Mouse (Mus musculus): ENCODE measurements around the gene Clrn3. TPM values are rescaled to one million over a fixed set of nuclear protein-coding genes. Genes with fewer than 3 reads are reported as not detected.

Gene Clrn3
- polyA plus RNA-seq, 1 experiment from 2014 or later = 0.13 TPM

GRCm38 (mm10) chr7:135486645-135487382 lies 41.6 kb downstream of the Clrn3 start:
- H3K36me3 ChIP-seq (ENCODE audit: control insufficient read depth, insufficient read depth) = no peaks in the 10 kb centered on the region
- H3K27ac ChIP-seq (ENCODE audit: low read length) = no peak overlapping the region
- ATAC-seq (replicated peaks; ENCODE audit: extremely low read depth, insufficient read depth, low FRiP score) = no peak
- H3K27me3 ChIP-seq (ENCODE audit: control insufficient read depth, insufficient read depth, low read length) = peaks cover 6% of the 10 kb centered on the region; the same call in 1 of the 2 replicates
- no peaks in the 10 kb centered on the region; the same call in 1 of the 2 replicates for H3K9me3 ChIP-seq (replicated peaks; ENCODE audit: control insufficient read depth, low read length)
- no peak overlapping the region for H3K4me3 ChIP-seq (ENCODE audit: low read length)
- no peak overlapping the region for H3K4me2 ChIP-seq (ENCODE audit: low read depth, low read length)
- no peak overlapping the region for H3K9ac ChIP-seq (ENCODE audit: low read length)
- 0 out of 2 replicates have a peak, but pooled peaks cover 2% of the 10 kb centered on the region for H3K4me1 ChIP-seq (ENCODE audit: control insufficient read depth, insufficient read depth, low read length)
- WGBS = 62% methylated on average over 10 of the region's 10 CpGs

DNA sequence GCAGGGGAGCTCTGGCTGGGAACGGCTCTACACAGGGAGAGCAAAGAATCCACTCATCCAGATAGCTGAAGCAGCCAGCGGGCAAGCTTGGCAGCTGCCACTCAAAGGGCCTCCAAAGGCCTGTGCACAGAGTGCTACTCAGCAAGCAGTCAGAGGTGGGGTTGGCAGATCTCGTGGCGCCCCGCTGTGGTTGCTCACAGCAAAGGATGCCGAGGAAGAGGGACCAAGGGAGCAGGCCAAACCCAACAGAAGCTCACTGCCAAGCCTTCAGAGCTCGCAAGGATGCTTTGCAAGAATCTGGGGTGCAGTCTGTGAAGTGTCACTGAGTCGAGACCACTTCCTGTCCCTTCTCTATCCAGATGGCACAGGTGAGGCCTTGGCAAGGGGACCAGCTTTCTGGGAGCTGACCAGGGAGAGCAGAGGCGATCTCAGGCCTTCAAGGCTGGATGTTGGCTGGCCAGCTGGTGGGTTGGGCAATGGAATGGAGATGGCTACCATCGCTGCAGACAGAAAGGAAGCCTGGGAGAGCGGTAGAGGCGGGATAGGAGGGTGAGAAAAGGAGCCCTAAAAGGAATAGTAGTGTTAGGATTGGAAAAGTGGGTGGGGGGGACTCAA lies 42.6 kb downstream of the Clrn3 start:
- H3K27me3 ChIP-seq (ENCODE audit: control insufficient read depth, insufficient read depth, low read length) = peaks cover 8% of the 10 kb centered on the region; the same call in 1 of the 2 replicates
- H3K4me3 ChIP-seq (ENCODE audit: low read length) = no peak overlapping the region
- H3K36me3 ChIP-seq (ENCODE audit: control insufficient read depth, insufficient read depth) = no peaks in the 10 kb centered on the region
- no peak overlapping the region for H3K4me2 ChIP-seq (ENCODE audit: low read depth, low read length)
- no peak overlapping the region for H3K27ac ChIP-seq (ENCODE audit: low read length)
- no peak overlapping the region for H3K9ac ChIP-seq (ENCODE audit: low read length)
- no peaks in the 10 kb centered on the region for H3K9me3 ChIP-seq (replicated peaks; ENCODE audit: control insufficient read depth, low read length)
- no peak for ATAC-seq (replicated peaks; ENCODE audit: extremely low read depth, insufficient read depth, low FRiP score)
- 29% methylated on average over 12 of the region's 12 CpGs for WGBS
- H3K4me1 ChIP-seq (ENCODE audit: control insufficient read depth, insufficient read depth, low read length) = 0 out of 2 replicates have a peak, but pooled peaks cover 2% of the 10 kb centered on the region

DNA sequence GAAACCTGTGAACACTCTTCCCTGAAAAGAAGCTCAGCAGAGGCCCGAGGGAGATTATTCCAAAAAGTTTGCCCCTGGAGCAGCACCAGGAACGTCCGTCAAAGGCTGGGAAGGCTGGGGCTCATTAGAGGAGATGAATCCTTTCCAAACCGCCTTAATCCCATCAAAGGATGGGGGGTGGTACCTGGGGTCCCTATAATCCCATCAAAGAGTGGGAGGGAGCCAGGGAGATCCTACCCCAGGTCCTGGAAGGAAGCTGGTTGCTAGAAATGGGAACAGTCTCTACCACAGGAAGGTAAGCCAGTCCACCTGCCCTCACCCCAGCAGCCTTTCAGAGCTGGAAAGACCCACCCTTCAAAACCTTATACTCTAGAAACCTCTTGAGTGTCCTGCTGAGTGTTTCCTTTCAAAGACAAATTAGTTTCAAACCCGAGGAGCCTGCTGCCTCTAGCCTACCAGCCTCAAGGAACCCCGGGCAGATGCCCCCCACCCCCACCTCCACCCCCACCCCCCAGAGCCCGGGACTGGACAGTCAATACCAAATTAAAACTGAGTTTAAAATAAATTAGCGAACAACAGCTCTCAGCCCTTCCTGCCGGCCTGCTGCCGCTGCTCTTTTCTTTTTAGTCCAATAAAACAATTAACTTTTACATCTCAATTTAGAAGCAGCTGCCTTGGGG lies 43.2 kb downstream of the Clrn3 start:
- H3K4me1 ChIP-seq (ENCODE audit: control insufficient read depth, insufficient read depth, low read length) = 0 out of 2 replicates have a peak, but pooled peaks cover 2% of the 10 kb centered on the region
- no peak overlapping the region for H3K9ac ChIP-seq (ENCODE audit: low read length)
- H3K4me3 ChIP-seq (ENCODE audit: low read length) = no peak overlapping the region
- no peaks in the 10 kb centered on the region for H3K36me3 ChIP-seq (ENCODE audit: control insufficient read depth, insufficient read depth)
- ATAC-seq (replicated peaks; ENCODE audit: extremely low read depth, insufficient read depth, low FRiP score) = no peak
- no peak overlapping the region for H3K27ac ChIP-seq (ENCODE audit: low read length)
- H3K9me3 ChIP-seq (replicated peaks; ENCODE audit: control insufficient read depth, low read length) = no peaks in the 10 kb centered on the region
- H3K27me3 ChIP-seq (ENCODE audit: control insufficient read depth, insufficient read depth, low read length) = peaks cover 6% of the 10 kb centered on the region; the same call in 1 of the 2 replicates
- H3K4me2 ChIP-seq (ENCODE audit: low read depth, low read length) = no peak overlapping the region
- WGBS = 17% methylated on average over 10 of the region's 10 CpGs

DNA sequence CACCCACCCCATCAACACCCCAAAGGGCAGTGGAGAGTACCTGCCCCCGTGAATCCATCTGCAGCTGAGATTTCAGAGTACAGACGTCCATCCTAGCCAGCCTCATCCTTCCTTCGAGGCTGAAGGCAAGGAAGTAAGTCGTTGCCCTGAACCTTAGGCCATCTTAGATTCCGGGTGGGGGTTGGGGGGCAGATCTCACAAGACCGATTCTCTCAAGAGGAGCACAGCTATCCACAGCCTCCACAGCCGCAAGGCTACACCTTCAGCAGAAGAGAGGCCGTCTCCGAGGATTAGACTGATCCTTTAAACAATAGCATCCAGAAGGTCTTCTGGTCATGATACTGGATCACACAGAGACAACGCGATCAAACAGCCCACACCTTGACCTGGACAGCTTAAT lies 44.1 kb downstream of the Clrn3 start:
- 49% methylated on average over 11 of the region's 11 CpGs for WGBS
- H3K4me3 ChIP-seq (ENCODE audit: low read length) = no peak overlapping the region
- peaks cover 5% of the 10 kb centered on the region; the same call in 1 of the 2 replicates for H3K4me1 ChIP-seq (ENCODE audit: control insufficient read depth, insufficient read depth, low read length)
- ATAC-seq (replicated peaks; ENCODE audit: extremely low read depth, insufficient read depth, low FRiP score) = no peak
- H3K27me3 ChIP-seq (ENCODE audit: control insufficient read depth, insufficient read depth, low read length) = peaks cover 6% of the 10 kb centered on the region; the same call in 1 of the 2 replicates
- no peak overlapping the region for H3K4me2 ChIP-seq (ENCODE audit: low read depth, low read length)
- H3K36me3 ChIP-seq (ENCODE audit: control insufficient read depth, insufficient read depth) = no peaks in the 10 kb centered on the region
- no peak overlapping the region for H3K27ac ChIP-seq (ENCODE audit: low read length)
- no peak overlapping the region for H3K9ac ChIP-seq (ENCODE audit: low read length)
- no peaks in the 10 kb centered on the region for H3K9me3 ChIP-seq (replicated peaks; ENCODE audit: control insufficient read depth, low read length)

GRCm38 (mm10) chr7:135483751-135484150 lies 44.7 kb downstream of the Clrn3 start:
- Histone ChIP-seq H3K9me3 (replicated peaks; ENCODE audit: control insufficient read depth, low read length) (no peaks in the 10 kb centered on the region), H3K27me3 (ENCODE audit: control insufficient read depth, insufficient read depth, low read length) (peaks cover 6% of the 10 kb centered on the region; the same call in 1 of the 2 replicates), H3K9ac (ENCODE audit: low read length) (no peak overlapping the region), H3K4me1 (ENCODE audit: control insufficient read depth, insufficient read depth, low read length) (peaks cover 8% of the 10 kb centered on the region; the same call in 1 of the 2 replicates), H3K27ac (ENCODE audit: low read length) (no peak overlapping the region), H3K4me3 (ENCODE audit: low read length) (no peak overlapping the region), H3K36me3 (ENCODE audit: control insufficient read depth, insufficient read depth) (no peaks in the 10 kb centered on the region), H3K4me2 (ENCODE audit: low read depth, low read length) (no peak overlapping the region)
- ATAC-seq (replicated peaks; ENCODE audit: extremely low read depth, insufficient read depth, low FRiP score) = no peak
- 50% methylated on average over 6 of the region's 6 CpGs for WGBS

GRCm38 (mm10) chr7:135481150-135481549 lies 47.3 kb downstream of the Clrn3 start:
- 43% methylated on average over 7 of the region's 7 CpGs for WGBS
- Histone ChIP-seq H3K27me3 (ENCODE audit: control insufficient read depth, insufficient read depth, low read length) (peaks cover 6% of the 10 kb centered on the region; the same call in 1 of the 2 replicates), H3K27ac (ENCODE audit: low read length) (no peak overlapping the region), H3K9me3 (replicated peaks; ENCODE audit: control insufficient read depth, low read length) (no peaks in the 10 kb centered on the region), H3K4me3 (ENCODE audit: low read length) (no peak overlapping the region), H3K36me3 (ENCODE audit: control insufficient read depth, insufficient read depth) (no peaks in the 10 kb centered on the region), H3K9ac (ENCODE audit: low read length) (no peak overlapping the region), H3K4me2 (ENCODE audit: low read depth, low read length) (no peak overlapping the region), H3K4me1 (ENCODE audit: control insufficient read depth, insufficient read depth, low read length) (peaks cover 6% of the 10 kb centered on the region; the same call in 1 of the 2 replicates)
- no peak for ATAC-seq (replicated peaks; ENCODE audit: extremely low read depth, insufficient read depth, low FRiP score)

DNA sequence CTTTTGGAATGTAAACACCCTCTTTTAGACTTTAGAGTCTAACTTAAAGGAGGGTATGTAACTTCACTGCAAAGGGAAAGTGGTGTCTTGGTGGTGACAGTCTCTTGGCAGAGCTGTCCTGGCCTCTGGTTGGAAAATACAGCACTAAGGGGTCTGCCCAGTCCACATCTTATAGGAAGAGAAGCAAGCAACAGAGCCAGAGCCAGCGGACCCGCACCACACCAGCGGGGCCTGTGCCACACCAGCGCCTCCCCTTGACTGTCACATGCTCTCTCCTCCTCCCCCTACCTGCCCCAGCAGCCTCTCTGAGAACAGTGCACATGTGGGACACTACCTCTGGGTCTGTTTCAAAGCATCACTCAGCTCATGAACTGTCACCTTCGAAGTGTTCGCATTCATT lies 48.5 kb downstream of the Clrn3 start:
- H3K27ac ChIP-seq (ENCODE audit: low read length) = no peak overlapping the region
- no peak for ATAC-seq (replicated peaks; ENCODE audit: extremely low read depth, insufficient read depth, low FRiP score)
- H3K4me3 ChIP-seq (ENCODE audit: low read length) = no peak overlapping the region
- H3K9ac ChIP-seq (ENCODE audit: low read length) = no peak overlapping the region
- WGBS = 73% methylated on average over 6 of the region's 6 CpGs
- no peak overlapping the region for H3K4me2 ChIP-seq (ENCODE audit: low read depth, low read length)
- peaks cover 6% of the 10 kb centered on the region; the same call in 1 of the 2 replicates for H3K27me3 ChIP-seq (ENCODE audit: control insufficient read depth, insufficient read depth, low read length)
- peaks cover 6% of the 10 kb centered on the region; the same call in 1 of the 2 replicates for H3K4me1 ChIP-seq (ENCODE audit: control insufficient read depth, insufficient read depth, low read length)
- H3K9me3 ChIP-seq (replicated peaks; ENCODE audit: control insufficient read depth, low read length) = no peaks in the 10 kb centered on the region
- no peaks in the 10 kb centered on the region for H3K36me3 ChIP-seq (ENCODE audit: control insufficient read depth, insufficient read depth)

GRCm38 (mm10) chr7:135479322-135479880 lies 49.1 kb downstream of the Clrn3 start:
- H3K4me1 ChIP-seq (ENCODE audit: control insufficient read depth, insufficient read depth, low read length) = peaks cover 6% of the 10 kb centered on the region; the same call in 1 of the 2 replicates
- peaks cover 5% of the 10 kb centered on the region; the same call in 1 of the 2 replicates for H3K27me3 ChIP-seq (ENCODE audit: control insufficient read depth, insufficient read depth, low read length)
- WGBS = 45% methylated on average over 10 of the region's 10 CpGs
- H3K4me3 ChIP-seq (ENCODE audit: low read length) = no peak overlapping the region
- H3K36me3 ChIP-seq (ENCODE audit: control insufficient read depth, insufficient read depth) = no peaks in the 10 kb centered on the region
- H3K4me2 ChIP-seq (ENCODE audit: low read depth, low read length) = no peak overlapping the region
- no peaks in the 10 kb centered on the region for H3K9me3 ChIP-seq (replicated peaks; ENCODE audit: control insufficient read depth, low read length)
- H3K9ac ChIP-seq (ENCODE audit: low read length) = no peak overlapping the region
- H3K27ac ChIP-seq (ENCODE audit: low read length) = no peak overlapping the region
- no peak for ATAC-seq (replicated peaks; ENCODE audit: extremely low read depth, insufficient read depth, low FRiP score)

Measured in heart, embryonic 16.5 days (tissue).